Mouse (Mus musculus) heart, adult 8-10 months (tissue): ENCODE measurements around the gene Nthl1. TPM values are rescaled to one million over a fixed set of nuclear protein-coding genes. Genes with fewer than 3 reads are reported as not detected.

Experiments
- DNase-seq: peaks from one replicate; pipeline ENCODE4 v3.0.0; 2022; ENCODE audit warnings: low spot score
- total RNA-seq, 4 experiments: library from RNA; stranded (reverse); gene quantifications; 2 replicates each; pipeline ENCODE4 v1.2.4; 2022

Gene Nthl1
- total RNA-seq, 4 experiments from 2014 or later = 2.6 to 3.5 (median 2.8) TPM

- DNase-seq = peak; percentile 74
These were observed 3.8 kb upstream of the Nthl1 start for GRCm38 (mm10) chr17:24628646-24629045.

GRCm38 (mm10) chr17:24630072-24630471, 2.4 kb upstream of the Nthl1 start:
- no peak for DNase-seq

DNA sequence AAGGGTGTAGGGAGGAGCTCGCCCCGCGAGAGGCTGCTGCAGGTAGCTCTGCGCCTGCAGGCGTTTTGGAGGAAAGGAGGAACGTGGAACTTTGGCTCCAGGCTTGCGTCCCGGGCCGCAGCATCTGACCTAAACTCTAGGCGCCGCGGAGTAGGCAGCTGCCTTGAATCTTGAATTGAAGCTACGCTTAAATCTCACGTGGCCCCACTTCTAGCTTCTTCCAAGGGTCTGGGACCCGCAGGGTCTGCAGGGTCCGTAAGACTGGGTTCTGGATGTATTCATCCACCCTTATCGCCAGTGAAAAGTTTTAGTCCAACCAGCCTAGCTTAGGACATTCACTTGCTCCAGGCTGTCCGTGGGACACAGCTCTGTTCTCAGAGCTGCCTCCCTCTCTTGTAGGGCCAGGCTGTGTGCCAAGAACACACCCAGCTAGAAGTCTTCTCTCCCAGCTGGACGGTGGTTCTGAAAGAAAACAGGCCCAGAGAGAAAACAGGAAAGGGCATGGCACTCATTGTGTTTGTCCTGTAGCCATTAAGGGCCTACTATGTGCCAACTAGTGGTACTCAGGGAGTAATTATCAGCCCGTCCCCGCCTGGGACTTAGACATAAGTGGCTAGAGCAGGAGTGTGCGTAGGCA, 451 bp downstream of the Nthl1 start:
- peak; percentile 82 for DNase-seq

DNA sequence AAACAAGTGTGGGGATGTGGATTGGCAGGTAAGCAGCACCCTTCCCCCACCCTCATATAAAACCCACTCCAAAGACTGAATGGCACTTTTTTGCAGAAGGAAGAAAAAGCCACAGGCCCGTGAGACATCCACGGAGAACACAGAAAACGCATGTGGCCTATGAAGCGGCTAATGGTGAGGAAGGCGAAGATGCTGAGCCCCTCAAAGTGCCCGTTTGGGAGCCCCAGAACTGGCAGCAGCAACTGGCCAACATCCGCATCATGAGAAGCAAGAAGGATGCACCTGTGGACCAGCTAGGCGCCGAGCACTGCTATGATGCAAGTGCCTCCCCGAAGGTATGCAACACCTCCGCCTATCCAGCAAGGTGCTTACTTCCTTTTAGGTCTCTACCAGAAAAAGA, 1.4 kb downstream of the Nthl1 start:
- DNase-seq = no peak

DNA sequence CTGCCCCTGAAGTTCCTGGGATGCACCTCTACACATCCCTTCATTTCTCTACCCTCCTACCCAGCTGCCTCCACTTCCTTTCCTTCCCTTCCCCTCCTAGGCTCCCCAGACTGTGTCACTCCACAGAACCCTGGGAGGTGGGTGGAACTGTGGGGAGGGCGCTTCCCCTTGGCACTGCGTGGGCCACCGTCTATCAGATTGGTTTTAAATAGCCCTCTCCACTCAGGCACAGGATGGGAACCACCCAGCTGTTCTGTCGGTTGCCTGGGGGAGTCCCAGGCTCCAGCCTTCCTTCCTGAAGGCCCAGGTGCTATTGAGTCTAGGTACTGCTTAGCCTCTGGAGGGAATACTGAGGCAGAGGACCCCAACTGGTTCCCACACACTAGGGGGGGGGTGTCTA, 2.5 kb downstream of the Nthl1 start:
- DNase-seq = no peak

DNA sequence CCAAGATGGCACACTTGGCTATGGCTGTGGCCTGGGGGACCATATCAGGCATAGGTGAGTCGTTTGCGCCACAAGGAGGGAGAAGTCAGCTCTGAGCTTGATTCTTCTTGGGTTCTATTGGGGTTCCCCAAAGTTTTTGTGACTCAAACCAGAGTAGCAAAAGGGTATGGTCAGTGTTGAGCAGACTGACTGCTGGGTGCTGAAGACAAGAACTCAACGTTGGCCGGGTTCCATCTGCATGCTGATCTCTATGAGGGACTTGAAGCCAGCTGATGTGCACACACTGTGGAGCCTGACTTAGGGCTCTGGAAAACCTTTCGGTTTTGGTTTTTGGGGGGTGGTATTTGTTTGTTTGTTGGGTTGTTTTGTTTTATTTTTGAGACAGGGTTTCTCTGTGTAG, 3.2 kb downstream of the Nthl1 start:
- no peak for DNase-seq

DNA sequence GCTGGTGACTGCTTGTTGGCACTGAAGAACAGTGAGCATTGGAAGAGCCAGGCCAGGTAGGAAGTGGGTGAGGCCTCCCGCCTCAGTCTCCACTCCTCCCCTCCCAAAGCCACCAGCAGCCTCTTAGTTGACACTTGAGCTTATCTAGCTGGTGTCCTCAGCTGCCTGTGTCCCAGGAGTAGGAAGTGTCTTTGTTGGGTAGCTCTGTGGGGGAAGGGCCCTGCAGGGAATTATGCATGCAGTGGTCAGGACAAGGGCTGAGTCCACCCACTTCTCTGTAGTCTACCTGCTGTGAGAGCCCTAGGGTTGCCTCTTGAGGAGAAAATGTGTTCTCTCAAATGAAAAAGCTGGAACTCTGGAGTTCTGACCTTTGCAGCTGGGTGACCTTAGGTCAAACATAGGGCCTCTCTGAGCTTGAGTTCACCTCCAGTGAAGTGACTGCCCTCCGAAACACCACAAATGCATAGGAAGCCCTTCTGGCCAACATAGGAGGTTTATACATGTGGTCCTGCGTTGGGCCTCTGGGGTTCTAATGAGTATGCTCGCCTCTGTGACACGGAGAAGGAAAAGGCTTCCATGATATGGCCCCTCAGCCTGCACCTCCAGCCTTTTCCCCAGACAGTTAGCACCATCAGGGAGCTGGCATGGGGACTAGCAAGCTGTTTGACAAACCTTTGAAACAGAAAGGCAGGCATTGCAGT, 4.5 kb downstream of the Nthl1 start:
- DNase-seq = no peak

GRCm38 (mm10) chr17:24638214-24638613, 5.7 kb downstream of the Nthl1 start:
- no peak for DNase-seq

DNA sequence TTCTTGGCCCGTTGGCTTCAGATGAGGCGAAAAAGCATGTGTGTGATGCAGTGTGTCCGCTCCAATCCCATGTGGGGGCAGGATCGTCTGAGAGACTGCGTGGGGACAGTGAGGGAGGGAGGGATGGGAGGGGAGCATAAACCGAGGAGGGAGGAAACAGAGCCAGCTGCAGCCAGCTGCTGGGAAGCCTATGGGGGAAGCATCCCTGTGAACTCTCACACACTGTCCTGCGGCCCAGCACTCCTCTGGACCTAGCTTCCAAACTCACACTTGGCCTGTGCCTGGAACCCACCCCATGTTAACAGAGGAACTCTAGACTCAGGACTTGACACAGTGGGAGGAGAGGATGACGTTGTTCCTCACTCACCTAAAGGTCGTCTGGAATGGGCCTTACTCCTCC, 6.4 kb downstream of the Nthl1 start:
- DNase-seq = peak; percentile 68

- no peak for DNase-seq
These were observed 7.1 kb downstream of the Nthl1 start for GRCm38 (mm10) chr17:24639571-24639988.

GRCm38 (mm10) chr17:24640119-24640518, 7.6 kb downstream of the Nthl1 start:
- DNase-seq = no peak

DNA sequence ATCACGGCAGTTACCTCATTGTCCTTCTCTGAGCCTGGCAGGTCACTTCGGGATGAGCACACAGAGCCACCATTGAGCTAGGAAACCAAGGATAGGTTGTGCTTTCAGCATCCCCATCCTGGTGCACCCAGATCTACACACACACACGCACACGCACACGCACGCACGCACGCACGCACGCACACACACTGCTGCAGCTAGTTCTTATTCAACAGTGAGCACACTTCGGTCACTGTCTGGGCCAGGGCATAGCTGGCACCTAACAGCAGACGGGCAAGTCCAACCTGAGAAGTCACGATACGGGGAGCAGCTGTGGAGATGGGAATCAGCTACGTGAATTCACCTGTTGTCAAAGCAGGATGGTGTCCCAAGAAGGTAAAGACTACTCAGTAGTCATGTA, 8.1 kb downstream of the Nthl1 start:
- DNase-seq = no peak

GRCm38 (mm10) chr17:24641944-24642343, 9.5 kb downstream of the Nthl1 start:
- DNase-seq = no peak

DNA sequence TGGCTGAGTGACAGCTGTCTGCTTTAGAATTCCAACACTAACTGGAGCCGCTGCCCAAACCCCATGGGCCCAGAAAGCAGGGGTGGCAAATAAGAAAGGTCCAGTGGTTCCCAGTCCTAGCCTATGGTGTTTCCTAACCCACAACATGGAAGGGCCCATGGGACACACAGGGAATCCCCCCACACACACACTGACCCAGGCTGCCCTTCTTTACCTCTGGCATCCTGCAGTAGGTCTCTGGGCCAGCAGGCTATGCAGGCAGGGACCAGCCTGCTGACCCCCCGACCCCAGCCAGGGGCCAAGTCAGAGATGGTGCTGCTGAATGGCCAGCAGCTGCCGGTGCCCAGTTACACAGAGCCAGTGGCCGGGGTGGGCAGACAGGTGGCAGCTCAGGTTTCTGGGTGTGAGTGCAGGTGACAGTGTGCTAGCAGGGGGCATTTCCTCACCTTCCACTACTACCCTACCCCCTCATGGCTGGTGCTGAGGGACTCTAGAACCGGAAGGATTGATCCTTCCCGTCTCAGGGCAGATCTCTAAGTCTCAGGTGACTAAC, 10.4 kb downstream of the Nthl1 start:
- DNase-seq = no peak

DNA sequence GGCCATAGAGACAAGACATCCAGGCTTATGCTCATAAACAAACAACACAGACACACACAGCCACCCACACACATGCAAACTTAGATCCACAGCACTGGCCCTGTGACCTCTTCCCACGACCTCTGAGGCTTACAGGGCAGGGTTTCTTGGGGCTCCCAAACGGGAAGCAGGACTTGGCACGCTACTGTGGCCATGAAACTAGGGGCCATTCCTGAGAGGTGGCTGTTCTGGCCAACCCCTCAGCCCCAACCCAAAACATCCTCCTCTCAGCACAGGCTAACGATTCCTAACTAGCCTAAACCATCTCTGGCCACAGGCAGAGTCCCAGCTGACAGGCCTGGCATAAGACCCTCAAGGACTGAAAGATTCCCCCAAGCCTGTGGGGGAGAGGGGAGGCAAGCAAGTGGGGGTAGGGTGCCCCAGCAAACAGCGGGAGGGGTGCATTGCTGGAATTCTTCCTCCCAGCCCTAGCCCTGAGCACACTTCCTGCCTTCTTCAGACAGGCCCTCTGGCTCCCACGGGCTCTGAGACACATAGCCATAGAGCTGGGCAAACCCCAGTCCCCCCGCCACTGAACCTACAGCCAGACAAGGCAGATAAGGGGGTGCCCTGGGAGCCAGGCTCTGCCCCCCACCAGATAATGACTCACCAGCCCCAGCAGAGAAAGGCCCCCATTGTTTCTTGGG, 11.7 kb downstream of the Nthl1 start:
- DNase-seq = no peak

DNA sequence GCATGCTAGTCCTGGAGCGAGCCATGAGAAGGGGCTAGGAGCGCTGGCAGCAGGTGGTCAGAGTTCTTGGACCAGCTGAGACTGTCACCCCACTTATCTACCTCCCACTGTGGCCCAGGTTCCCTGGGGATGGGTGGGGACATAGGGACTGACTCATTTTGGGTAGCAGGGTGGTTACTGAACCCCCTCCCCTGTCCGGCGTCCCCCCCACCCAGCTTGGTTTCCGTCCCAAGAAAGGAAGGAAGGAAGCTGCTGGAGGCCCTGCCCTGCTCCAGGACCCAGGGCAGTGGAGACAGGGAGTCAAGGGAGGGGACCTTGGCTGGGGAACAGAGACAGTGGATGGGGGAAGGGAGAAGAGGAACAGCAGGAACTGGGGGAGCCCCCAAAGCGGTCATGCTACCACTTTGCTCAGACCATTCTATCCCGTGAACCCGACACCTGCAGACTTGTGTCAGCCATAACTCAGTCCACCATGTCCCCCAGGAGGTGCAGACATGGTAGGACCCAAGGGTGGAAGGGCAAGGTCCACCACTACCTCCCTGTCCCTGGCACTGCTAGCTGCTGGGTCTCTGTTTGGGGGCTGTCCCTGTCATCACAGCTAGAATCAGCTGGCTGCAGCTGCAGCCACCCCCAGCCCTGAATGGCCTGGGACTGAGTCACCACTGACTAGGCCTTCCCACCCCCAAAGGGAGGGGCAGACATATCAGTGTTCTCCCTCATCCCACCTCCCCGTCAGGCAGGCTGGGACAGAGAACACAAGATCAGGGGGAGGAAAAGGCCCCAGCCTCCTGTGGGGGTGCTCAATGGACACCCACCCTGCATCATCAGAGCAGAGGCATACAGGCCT, 12.6 kb downstream of the Nthl1 start:
- peak; percentile 84 for DNase-seq

DNA sequence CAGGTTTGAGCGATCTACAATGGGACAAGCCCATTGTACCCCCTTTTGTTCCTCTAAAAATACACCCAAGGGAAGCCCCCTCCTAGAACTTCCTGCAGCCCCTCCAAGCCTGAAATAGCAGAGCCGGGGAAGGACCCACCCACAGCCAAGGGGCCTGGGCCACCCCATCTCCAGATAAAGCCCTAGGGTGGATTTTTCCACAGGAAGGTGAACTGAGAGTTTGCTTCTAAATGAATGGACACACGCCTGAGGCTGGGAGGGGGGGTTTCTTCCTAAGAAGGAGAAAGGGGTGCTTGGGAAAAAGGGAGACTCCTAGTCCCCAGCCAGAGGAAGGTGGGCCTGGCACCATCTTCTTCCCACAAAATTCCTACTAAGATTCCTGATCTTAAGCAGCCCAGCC, 13.4 kb downstream of the Nthl1 start:
- peak; percentile 83 for DNase-seq

GRCm38 (mm10) chr17:24646381-24646780, 13.9 kb downstream of the Nthl1 start:
- no peak for DNase-seq

- DNase-seq = no peak
These were observed 15.0 kb downstream of the Nthl1 start for GRCm38 (mm10) chr17:24647493-24647892.

- no peak for DNase-seq
These were observed 16.4 kb downstream of the Nthl1 start for GRCm38 (mm10) chr17:24648731-24649377.

DNA sequence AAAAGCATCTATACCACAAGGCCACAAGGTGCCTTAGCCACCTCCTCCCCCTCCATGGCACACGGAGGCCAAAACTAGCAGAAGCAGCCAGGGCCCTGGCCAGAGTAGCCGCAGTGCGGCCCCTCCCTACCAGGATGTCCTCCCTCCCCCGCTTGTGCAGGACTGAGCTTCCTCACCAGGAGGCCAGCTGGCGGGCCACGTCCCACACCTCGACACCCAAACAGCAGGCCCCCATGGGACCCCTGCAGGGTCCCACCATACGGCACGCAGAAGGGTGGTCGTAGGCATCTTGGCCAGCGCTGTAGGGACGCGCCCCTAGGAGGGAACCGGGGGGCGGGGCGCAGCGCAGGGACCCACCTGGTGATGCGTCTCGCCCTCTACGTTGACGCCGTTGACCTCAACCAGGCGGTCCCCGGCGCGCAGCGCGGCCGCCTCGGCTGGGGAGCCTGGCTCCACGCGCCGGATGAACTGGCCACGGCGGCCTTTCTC, 17.1 kb downstream of the Nthl1 start:
- DNase-seq = no peak
